Mouse (Mus musculus) CH12.LX (cell line): ENCODE results near the gene Ndst2. TPM values are rescaled to one million over a fixed set of nuclear protein-coding genes. Genes with fewer than 3 reads are reported as not detected.

ENCODE experiments used
- DNase-seq: peaks from one replicate; pipeline ENCODE4 v3.0.0-alpha.2; 2013; ENCODE audit errors: extremely low read depth
- H3K27ac ChIP-seq: 2 replicates; pipeline ENCODE4 v1.5.1; 2012; ENCODE audit warnings: low read depth, mild to moderate bottlenecking, control low read depth, moderate library complexity; ENCODE audit not compliant: insufficient read depth
- H3K27me3 ChIP-seq: replicated peaks from 2 replicates; pipeline ENCODE3; 2012; ENCODE audit warnings: inconsistent platforms
- H3K36me3 ChIP-seq, 2 experiments: replicated peaks in 1 of 2; 2 replicates each; pipeline versions ENCODE3 to v1.6.1; 2012; ENCODE audit warnings: inconsistent platforms in 1 of 2, low read length in 1 of 2, mild to moderate bottlenecking in 1 of 2, mixed read lengths in 1 of 2, moderate library complexity in 1 of 2; ENCODE audit not compliant: control insufficient read depth in 1 of 2, insufficient read depth in 1 of 2
- H3K4me1 ChIP-seq, 2 experiments: 2 replicates each; pipeline ENCODE4 v1.6.1; 2012; ENCODE audit warnings: inconsistent platforms in 1 of 2, moderate library complexity in 1 of 2; ENCODE audit not compliant: insufficient read depth in 2 of 2, control insufficient read depth in 1 of 2
- H3K4me2 ChIP-seq: 2 replicates; pipeline ENCODE4 v1.6.1; 2012; ENCODE audit warnings: low read depth, mild to moderate bottlenecking, control low read depth; ENCODE audit not compliant: poor library complexity, insufficient read depth, severe bottlenecking
- H3K4me3 ChIP-seq, 3 experiments: fragments of 150-350 bp in 1 of 3; sonication (generic) in 1 of 3; replicated peaks in 1 of 3; 2 replicates each; pipeline versions ENCODE3 to v1.5.1; 2011 to 2012; ENCODE audit warnings: low read depth in 2 of 3, low read length in 2 of 3, mild to moderate bottlenecking in 2 of 3, moderate library complexity in 2 of 3, control low read depth in 1 of 3, improper control_type of control experiment in 1 of 3, inconsistent platforms in 1 of 3, mixed read lengths in 1 of 3; ENCODE audit not compliant: poor library complexity in 1 of 3
- H3K79me2 ChIP-seq: replicated peaks from 2 replicates; pipeline ENCODE4 v1.6.1; 2012; ENCODE audit warnings: mild to moderate bottlenecking, moderate library complexity; ENCODE audit not compliant: control insufficient read depth, poor library complexity, insufficient read depth, severe bottlenecking; ENCODE audit errors: extremely low read depth
- H3K9ac ChIP-seq: 2 replicates; pipeline ENCODE4 v1.6.1; 2012; ENCODE audit warnings: low read depth, mild to moderate bottlenecking, control low read depth, moderate library complexity; ENCODE audit not compliant: insufficient read depth
- H3K9me3 ChIP-seq: replicated peaks from 2 replicates; pipeline ENCODE3; 2012; ENCODE audit warnings: low read length, inconsistent platforms, mixed read lengths
- BHLHE40 ChIP-seq: IDR thresholded peaks from 2 replicates; pipeline ENCODE4 v1.6.1; 2011; ENCODE audit warnings: mild to moderate bottlenecking, low read depth, low read length, improper control_type of control experiment
- GABPA ChIP-seq: IDR thresholded peaks from 2 replicates; pipeline ENCODE4 v1.6.1; 2012; ENCODE audit warnings: low read depth, low read length, improper control_type of control experiment, inconsistent platforms; ENCODE audit not compliant: insufficient replicate concordance
- HCFC1 ChIP-seq: IDR thresholded peaks from 2 replicates; pipeline ENCODE4 v1.6.1; 2012; ENCODE audit warnings: low read depth, mild to moderate bottlenecking, inconsistent platforms, low read length, improper control_type of control experiment
- IRF4 ChIP-seq: IDR thresholded peaks from 2 replicates; pipeline ENCODE4 v1.6.1; 2014; ENCODE audit warnings: low read depth, mild to moderate bottlenecking, inconsistent platforms, low read length, improper control_type of control experiment
- KAT2A ChIP-seq: IDR thresholded peaks from 2 replicates; pipeline ENCODE4 v1.6.1; 2012; ENCODE audit warnings: low read length, improper control_type of control experiment, inconsistent platforms; ENCODE audit not compliant: insufficient replicate concordance
- MAFK ChIP-seq: IDR thresholded peaks from 2 replicates; pipeline ENCODE4 v1.6.1; 2011; ENCODE audit warnings: low read length, improper control_type of control experiment; ENCODE audit not compliant: insufficient replicate concordance
- MAX ChIP-seq: IDR thresholded peaks from 2 replicates; pipeline ENCODE4 v1.6.1; 2011; ENCODE audit warnings: low read length, improper control_type of control experiment
- MAZ ChIP-seq: IDR thresholded peaks from 2 replicates; pipeline ENCODE4 v1.6.1; 2012; ENCODE audit warnings: low read depth, mild to moderate bottlenecking, inconsistent platforms, low read length, improper control_type of control experiment, moderate library complexity
- MXI1 ChIP-seq: IDR thresholded peaks from 2 replicates; pipeline ENCODE4 v1.6.1; 2011; ENCODE audit warnings: mild to moderate bottlenecking, low read depth, low read length, improper control_type of control experiment
- MYC ChIP-seq: IDR thresholded peaks from 2 replicates; pipeline ENCODE4 v1.6.1; 2011; ENCODE audit warnings: low read depth, mild to moderate bottlenecking, improper control_type of control experiment, low read length
- NRF1 ChIP-seq: IDR thresholded peaks from 2 replicates; pipeline ENCODE4 v1.6.1; 2014; ENCODE audit warnings: low read depth, mild to moderate bottlenecking, inconsistent platforms, low read length, improper control_type of control experiment, moderate library complexity
- PAX5 ChIP-seq: IDR thresholded peaks from 2 replicates; pipeline ENCODE4 v1.6.1; 2012; ENCODE audit warnings: low read length, inconsistent platforms, mixed read lengths
- RAD21 ChIP-seq: IDR thresholded peaks from 2 replicates; pipeline ENCODE4 v1.6.1; 2011; ENCODE audit warnings: low read depth, mild to moderate bottlenecking, low read length, improper control_type of control experiment, moderate library complexity
- SIN3A ChIP-seq: IDR thresholded peaks from 2 replicates; pipeline ENCODE4 v1.6.1; 2012; ENCODE audit warnings: low read length, improper control_type of control experiment, inconsistent platforms
- TBP ChIP-seq: conservative IDR thresholded peaks from 2 replicates; pipeline ENCODE4 v1.6.1; 2011; ENCODE audit warnings: low read depth, low read length, improper control_type of control experiment
- USF1 ChIP-seq: IDR thresholded peaks from 2 replicates; pipeline ENCODE4 v1.6.1; 2014; ENCODE audit warnings: low read depth, mild to moderate bottlenecking, inconsistent platforms, low read length, improper control_type of control experiment
- ZMIZ1 ChIP-seq: IDR thresholded peaks from 2 replicates; pipeline ENCODE4 v1.6.1; 2012; ENCODE audit warnings: low read depth, mild to moderate bottlenecking, inconsistent platforms, low read length, improper control_type of control experiment
- dilution Hi-C: fragments of 300-500 bp; cut with MboI; formaldehyde crosslinking; loops from 2 replicates; pipeline ENCODE4 v1.14.3; 2020; ENCODE audit warnings: low sequenced_read_pairs; ENCODE audit not compliant: extremely low pct_unique_long_range_greater_than_20kb, extremely low pct_ligation_motif_present
- in situ Hi-C: fragments of 300-500 bp; cut with MboI; formaldehyde crosslinking; loops from 3 replicates; pipeline ENCODE4 v1.14.3; 2019; ENCODE audit warnings: low sequenced_read_pairs, low pct_ligation_motif_present, low pct_unique_long_range_greater_than_20kb, mixed read lengths
- polyA plus RNA-seq: library from polyadenylated mRNA; unstranded; fragments of >175 nt; gene quantifications from 2 replicates; pipeline ENCODE4 v1.2.1, GENCODE M21; 2012; ENCODE audit warnings: low read depth; ENCODE audit not compliant: insufficient read length
- total RNA-seq, 2 experiments: library from RNA; depleted of rRNA; stranded (reverse); fragments of 300-350 nt in 1 of 2; fragments of >200 nt in 1 of 2; gene quantifications; 2 replicates each; pipeline ENCODE4 v1.2.3; 2012 to 2014

Gene Ndst2
- total and polyA plus RNA-seq, 3 experiments, result 11.4 to 18.0 (median 17.8) TPM

DNA sequence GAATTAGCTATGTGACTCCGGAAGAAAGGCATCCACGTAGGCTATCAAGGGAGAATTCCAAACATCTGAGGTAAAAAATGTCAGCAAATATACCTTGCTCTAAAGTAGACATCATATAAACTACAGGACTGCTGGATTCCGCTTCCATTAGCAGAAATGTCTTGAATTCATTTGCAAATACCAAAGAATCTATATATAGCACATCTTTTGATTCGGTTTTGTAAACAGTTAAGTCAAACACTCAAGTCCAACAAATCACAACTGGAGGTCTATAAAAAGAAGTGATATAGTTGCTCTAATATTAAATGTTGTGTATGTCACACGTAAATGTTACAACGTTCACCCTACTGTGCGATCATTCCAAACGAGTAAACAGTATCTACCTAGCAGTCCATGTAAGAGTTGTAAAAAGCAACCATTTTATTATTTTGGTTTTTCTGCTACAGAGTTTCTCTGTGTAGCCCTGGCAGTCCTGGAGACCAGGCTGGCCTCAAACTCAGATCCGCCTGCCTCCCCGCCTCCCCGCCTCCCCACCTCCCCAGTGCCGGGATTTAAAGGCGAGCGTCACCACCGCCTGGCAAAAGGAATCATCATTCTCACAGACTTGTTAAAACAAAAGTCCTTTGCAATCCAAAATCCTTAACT, 32.1 kb downstream of the Ndst2 start:
- Histone ChIP-seq H3K4me1 (peaks cover 3 to 51% of the 10 kb centered on the region in 2 experiments; a peak in 3 of 4 replicates), H3K27me3 (no peaks in the 10 kb centered on the region), H3K36me3 (peaks cover 9 to 44% of the 10 kb centered on the region in 2 experiments), H3K27ac (peak overlapping the region; percentile 70), H3K79me2 (peaks cover 67% of the 10 kb centered on the region), H3K4me3 (peak overlapping the region; percentile 79 to 96 (median 94)), H3K4me2 (peak overlapping the region; percentile 96), H3K9ac (peak overlapping the region; percentile 90), H3K9me3 (no peaks in the 10 kb centered on the region)
- peak; percentile 20 for DNase-seq
- dilution Hi-C loops, result no loop called here
- TF ChIP-seq GABPA (no peak), SIN3A (no peak)
- in situ Hi-C loops, result no loop called here

DNA sequence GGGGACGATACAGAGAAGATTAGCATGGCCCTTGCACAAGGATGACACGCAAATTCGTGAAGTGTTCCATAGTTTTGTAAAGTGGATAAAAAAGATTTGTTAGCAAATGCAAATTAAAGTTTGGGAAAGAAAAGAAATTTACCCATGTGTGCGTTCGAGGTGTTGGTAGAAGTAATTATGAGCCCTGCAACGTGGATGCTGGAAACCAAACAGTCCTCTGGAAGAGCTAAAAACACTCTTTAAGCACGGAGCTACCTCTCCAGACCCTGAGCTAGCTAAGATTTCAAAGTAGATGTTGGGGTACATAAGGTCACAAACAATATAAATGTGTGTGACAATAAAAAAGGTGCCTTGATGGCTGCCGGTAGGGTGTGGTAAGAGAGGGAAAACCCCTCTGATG, 32.8 kb downstream of the Ndst2 start:
- no peaks in the 10 kb centered on the region for H3K9me3 ChIP-seq
- peak overlapping the region; percentile 96 for H3K4me2 ChIP-seq
- dilution Hi-C loops (no loop called here), in situ Hi-C loops (no loop called here)
- peak overlapping the region; percentile 90 for H3K9ac ChIP-seq
- H3K27ac ChIP-seq, result 0 out of 2 replicates have a peak overlapping the region, but pooled peaks have one; percentile 33
- H3K36me3 ChIP-seq, result peaks cover 9 to 50% of the 10 kb centered on the region in 2 experiments
- peaks cover 3 to 53% of the 10 kb centered on the region in 2 experiments; a peak in 3 of 4 replicates for H3K4me1 ChIP-seq
- peak overlapping the region; percentile 79 to 96 (median 94) for H3K4me3 ChIP-seq
- no peaks in the 10 kb centered on the region for H3K27me3 ChIP-seq
- H3K79me2 ChIP-seq, result peaks cover 73% of the 10 kb centered on the region
- DNase-seq, result no peak
- no peak for TF ChIP-seq IRF4
- TF ChIP-seq MAZ, result no peak
- TF ChIP-seq MXI1, result peak; percentile 58; the same call in 1 of the 2 replicates
- 0 out of 2 replicates have a peak, but pooled peaks have one; percentile 4 for TF ChIP-seq TBP
- TF ChIP-seq MYC, result peak; percentile 50; the same call in 1 of the 2 replicates
- no peak for TF ChIP-seq RAD21
- TF ChIP-seq HCFC1, result peak; percentile 16; the same call in 1 of the 2 replicates
- TF ChIP-seq MAX, result 0 out of 2 replicates have a peak, but pooled peaks have one; percentile 32
- no peak for TF ChIP-seq ZMIZ1

DNA sequence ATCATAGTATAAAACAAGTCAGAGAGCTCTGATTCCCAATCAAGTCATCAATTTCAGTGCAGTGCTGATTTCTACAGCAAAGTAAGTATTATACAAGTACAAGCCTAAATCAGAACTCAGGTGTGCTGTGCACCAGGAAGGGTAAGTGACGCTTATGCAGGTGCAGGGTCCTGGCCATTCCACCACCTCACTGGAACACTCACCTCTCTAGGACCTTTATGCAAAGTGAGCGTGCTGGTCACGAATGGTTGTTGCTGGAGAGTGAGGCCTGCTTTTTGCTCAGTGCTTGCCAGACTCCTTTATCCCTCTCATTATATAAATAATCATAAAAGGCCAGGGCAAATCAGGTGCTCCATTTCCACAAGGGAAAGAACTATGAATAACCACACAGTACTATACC, 34.0 kb downstream of the Ndst2 start:
- Histone ChIP-seq H3K27me3 (no peaks in the 10 kb centered on the region), H3K9ac (peak overlapping the region; percentile 37; the same call in 1 of the 2 replicates), H3K27ac (no peak overlapping the region), H3K36me3 (peaks cover 9 to 56% of the 10 kb centered on the region in 2 experiments), H3K4me3 (no peak overlapping the region), H3K9me3 (no peaks in the 10 kb centered on the region), H3K4me2 (peak overlapping the region; percentile 96; the same call in 1 of the 2 replicates), H3K79me2 (peaks cover 83% of the 10 kb centered on the region), H3K4me1 (peaks cover 8 to 60% of the 10 kb centered on the region in 2 experiments; a peak in 3 of 4 replicates)
- DNase-seq, result no peak
- in situ Hi-C loops (no loop called here), dilution Hi-C loops (no loop called here)
- no peak for TF ChIP-seq NRF1
- TF ChIP-seq PAX5, result no peak
- TF ChIP-seq BHLHE40, result peak; percentile 72
- no peak for TF ChIP-seq MAFK
- TF ChIP-seq ZMIZ1, result no peak
- no peak for TF ChIP-seq USF1
- no peak for TF ChIP-seq KAT2A
- TF ChIP-seq, all 38 proteins: peak for 1
